Mouse (Mus musculus) bone marrow macrophage, adult 2 months (primary cell): Measurements from ENCODE around the gene Msx1.

Experiments used
- CTCF ChIP-seq: IDR thresholded peaks from 2 replicates; pipeline ENCODE4 v1.5.1; 2012; ENCODE audit warnings: low read depth, mild to moderate bottlenecking, low read length, moderate library complexity
- POLR2A ChIP-seq: IDR thresholded peaks from 2 replicates; pipeline ENCODE4 v1.6.1; 2012; ENCODE audit warnings: mild to moderate bottlenecking, low read depth, low read length, borderline replicate concordance

DNA sequence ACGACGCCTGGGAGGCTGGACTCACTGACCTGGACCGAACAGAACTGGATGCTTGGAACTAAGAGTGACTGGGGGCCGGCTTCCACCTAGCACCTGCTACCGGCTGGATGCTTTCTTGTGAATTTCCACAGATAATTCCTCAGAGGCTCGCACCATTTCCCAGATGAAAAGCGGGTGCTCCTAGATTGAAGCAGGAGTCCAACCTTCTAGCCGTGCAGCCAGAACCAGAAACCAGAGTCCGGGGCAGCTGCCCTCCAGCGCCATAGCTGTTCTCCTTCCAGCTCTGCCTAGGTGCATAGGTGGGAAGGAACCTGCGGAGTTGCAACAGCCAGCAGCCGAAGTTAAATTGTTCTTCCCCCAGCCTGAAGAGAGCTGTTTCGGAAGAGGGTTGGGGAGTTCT lies 7.6 kb upstream of the Msx1 start:
- 0 out of 2 replicates have a peak, but pooled peaks have one; percentile 12 for TF ChIP-seq CTCF
- TF ChIP-seq POLR2A = no peak
